In the genomic region with DNA sequence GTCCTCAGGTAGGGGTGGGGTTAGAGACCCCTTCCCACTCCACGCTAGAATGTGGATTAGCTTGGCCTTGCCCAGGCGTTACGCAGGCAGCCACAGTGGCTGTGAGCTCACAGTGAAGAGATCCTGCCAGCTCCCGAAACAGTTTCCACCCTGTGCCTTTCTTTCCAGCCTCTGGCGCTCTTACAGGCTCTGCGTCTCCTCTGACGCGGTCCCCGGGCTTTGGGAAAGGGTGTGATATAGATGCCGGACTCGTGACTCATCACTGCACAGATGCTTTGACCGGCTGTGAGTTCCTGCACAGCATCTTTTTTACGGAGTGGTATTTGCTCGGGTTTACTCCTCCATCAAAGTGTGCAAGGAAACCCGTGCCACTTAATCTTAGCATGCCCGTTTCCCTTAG, we compare ENCODE assay signal across 9 mouse cellular contexts. TPM values are rescaled to one million over a fixed set of nuclear protein-coding genes. Genes with fewer than 3 reads are reported as not detected.
A peak's percentile ranks its signal among the peaks of the same experiment; 100 is the strongest.
DNase-seq lines count a peak whose midpoint lies in the region; ATAC-seq and TF ChIP-seq lines count a peak whose summit lies in the region.
"Had no signal": no experiment of that assay in that cellular context is flagged by ENCODE, and none has a peak within 500 bp of the region (broad histone marks: within the 10 kb centered on the region; RNA-seq: fewer than 3 reads in every experiment).

No protein-coding gene starts in this region.

- no peak overlapping the region for H3K9ac ChIP-seq in heart, embryonic 11.5 days (ENCODE audit: low read depth, low read length)
- no peak overlapping the region for H3K9ac ChIP-seq in heart, postnatal 0 days (replicated peaks; ENCODE audit: low read depth, low read length)
- no peak overlapping the region for H3K9ac ChIP-seq in limb, embryonic 15.5 days
- no peak overlapping the region for H3K9ac ChIP-seq in lung, postnatal 0 days (replicated peaks; ENCODE audit: low read depth)

- TF ChIP-seq EP300 in heart, postnatal 0 days (IDR thresholded peaks at IDR 0.05; ENCODE audit: low read depth) = no peak
- TF ChIP-seq EP300 in lung, postnatal 0 days (IDR thresholded peaks at IDR 0.05) = no peak

- no peak overlapping the region for H3K4me3 ChIP-seq in heart, embryonic 11.5 days (ENCODE audit: low read depth, low read length)
- peak overlapping the region; percentile 50 for H3K4me3 ChIP-seq in brown adipose tissue, adult 24 weeks (ENCODE audit: insufficient read depth, low read depth, low read length)
- no peak overlapping the region for H3K4me3 ChIP-seq in heart, postnatal 0 days (ENCODE audit: low read depth, low read length)
- H3K4me3 ChIP-seq in limb, embryonic 15.5 days = no peak overlapping the region
- H3K4me3 ChIP-seq in lung, postnatal 0 days (ENCODE audit: low read depth, low read length) = no peak overlapping the region

- H3K36me3 ChIP-seq in heart, embryonic 11.5 days (ENCODE audit: control insufficient read depth, insufficient read depth, low read length) = 0 out of 2 replicates have a peak, but pooled peaks cover 2% of the 10 kb centered on the region
- H3K36me3 ChIP-seq in heart, postnatal 0 days (replicated peaks; ENCODE audit: control insufficient read depth, insufficient read depth, low read length) = no peaks in the 10 kb centered on the region
- H3K36me3 ChIP-seq in limb, embryonic 15.5 days = 0 out of 2 replicates have a peak, but pooled peaks cover 2% of the 10 kb centered on the region
- no peaks in the 10 kb centered on the region for H3K36me3 ChIP-seq in lung, postnatal 0 days (ENCODE audit: insufficient read depth, low read length)

- H3K9me3 ChIP-seq in heart, embryonic 11.5 days (replicated peaks; ENCODE audit: control insufficient read depth, low read length) = no peaks in the 10 kb centered on the region
- H3K9me3 ChIP-seq in heart, postnatal 0 days (replicated peaks; ENCODE audit: control insufficient read depth, low read length) = no peaks in the 10 kb centered on the region
- H3K9me3 ChIP-seq in limb, embryonic 15.5 days = no peaks in the 10 kb centered on the region
- no peaks in the 10 kb centered on the region for H3K9me3 ChIP-seq in lung, postnatal 0 days (ENCODE audit: low read length)

- H3K27ac ChIP-seq in heart, embryonic 11.5 days (ENCODE audit: low read depth, low read length) = no peak overlapping the region
- peak overlapping the region; percentile 93 for H3K27ac ChIP-seq in brown adipose tissue, adult 24 weeks (replicated peaks; ENCODE audit: low read depth, low read length)
- H3K27ac ChIP-seq in heart, postnatal 0 days (ENCODE audit: low read depth) = no peak overlapping the region
- peak overlapping the region; percentile 47 for H3K27ac ChIP-seq in limb, embryonic 15.5 days
- no peak overlapping the region for H3K27ac ChIP-seq in lung, postnatal 0 days (ENCODE audit: low read length)

- H3K27me3 ChIP-seq in heart, embryonic 11.5 days (ENCODE audit: control insufficient read depth, insufficient read depth, low read length) = no peaks in the 10 kb centered on the region
- no peaks in the 10 kb centered on the region for H3K27me3 ChIP-seq in heart, postnatal 0 days (ENCODE audit: control insufficient read depth, insufficient read depth, low read length)
- no peaks in the 10 kb centered on the region for H3K27me3 ChIP-seq in limb, embryonic 15.5 days
- no peaks in the 10 kb centered on the region for H3K27me3 ChIP-seq in lung, postnatal 0 days (replicated peaks; ENCODE audit: insufficient read depth, low read length)

- TF ChIP-seq CTCF in heart, postnatal 0 days (IDR thresholded peaks at IDR 0.05; ENCODE audit: low read depth) = no peak
- TF ChIP-seq CTCF in lung, postnatal 0 days (IDR thresholded peaks at IDR 0.05) = no peak

- DNase-seq in heart, adult 11 months = peak; percentile 97
- peak; percentile 25 for DNase-seq in heart, postnatal 0 days (ENCODE audit: low spot score)
- DNase-seq in embryo, embryonic 10 days (ENCODE audit: low spot score) = no peak
- DNase-seq in adrenal gland, adult 8-10 months = no peak
- no peak for DNase-seq in lung, postnatal 0 days (ENCODE audit: low spot score)
- DNase-seq: thymus, postnatal 36 days had no signal

- no peaks in the 10 kb centered on the region for H3K4me1 ChIP-seq in heart, embryonic 11.5 days (ENCODE audit: control insufficient read depth, insufficient read depth, low read length)
- no peaks in the 10 kb centered on the region; the same call in 1 of the 2 replicates for H3K4me1 ChIP-seq in brown adipose tissue, adult 24 weeks (ENCODE audit: control insufficient read depth, insufficient read depth, insufficient read length, low read length)
- no peaks in the 10 kb centered on the region for H3K4me1 ChIP-seq in heart, postnatal 0 days (ENCODE audit: control insufficient read depth, insufficient read depth)
- H3K4me1 ChIP-seq in limb, embryonic 15.5 days = 0 out of 2 replicates have a peak, but pooled peaks cover 2% of the 10 kb centered on the region
- H3K4me1 ChIP-seq in lung, postnatal 0 days (ENCODE audit: insufficient read depth, low read depth, low read length) = no peaks in the 10 kb centered on the region

- 79% methylated on average over 16 of the region's 16 CpGs for WGBS in heart, embryonic 11.5 days (ENCODE audit: insufficient replicate concordance)
- WGBS in heart, postnatal 0 days = 60% methylated on average over 16 of the region's 16 CpGs
- 54% methylated on average over 16 of the region's 16 CpGs for WGBS in limb, embryonic 15.5 days
- WGBS in lung, postnatal 0 days = 86% methylated on average over 16 of the region's 16 CpGs

- no peak for ATAC-seq in heart, embryonic 11.5 days (replicated peaks; ENCODE audit: insufficient number of reproducible peaks, low FRiP score, low TSS enrichment)
- peak; percentile 77 for ATAC-seq in heart, postnatal 0 days (ENCODE audit: insufficient read depth, low read depth)
- peak; percentile 61; the same call in 1 of the 2 replicates for ATAC-seq in limb, embryonic 15.5 days (ENCODE audit: insufficient number of reproducible peaks, low FRiP score, low TSS enrichment, low read depth)
- ATAC-seq in lung, postnatal 0 days = no peak

- no peak overlapping the region for H3K4me2 ChIP-seq in heart, embryonic 11.5 days
- no peak overlapping the region for H3K4me2 ChIP-seq in heart, postnatal 0 days (ENCODE audit: low read depth, low read length)
- 0 out of 2 replicates have a peak overlapping the region, but pooled peaks have one; percentile 7 for H3K4me2 ChIP-seq in limb, embryonic 15.5 days
- H3K4me2 ChIP-seq in lung, postnatal 0 days (replicated peaks; ENCODE audit: low read depth, low read length) = no peak overlapping the region

RNA-seq across cellular contexts. Expression of gene Frrs1, which starts 46.6 kb away (rescaled TPM):
- polyA plus RNA-seq in heart, embryonic 11.5 days (2014; fragmentation: Nextera tagmentation; extraction: Ambion mirVana) = 26.7 and 26.8 TPM in 2 replicates
- 5.1 and 8.2 TPM in 2 replicates for polyA plus RNA-seq in brown adipose tissue, adult 24 weeks (2012; ENCODE audit: insufficient read depth, insufficient read length, missing spikeins)
- total RNA-seq in heart, postnatal 0 days (2014; rRNA removed; ENCODE audit: low replicate concordance) = 3.2 and 4.4 TPM in 2 replicates
- 9.8 and 9.9 TPM in 2 replicates for polyA plus RNA-seq in heart, postnatal 0 days (2015; fragmentation: Nextera tagmentation; extraction: Ambion mirVana)
- 12.6 and 15.6 TPM in 2 replicates for polyA plus RNA-seq in limb, embryonic 15.5 days (2015; fragmentation: Nextera tagmentation; extraction: Ambion mirVana)
- 10 to 100 TPM in 2 of 4 experiments, 1 to 10 TPM in 2; 6.2 to 25.3 (median 16.2) TPM for total RNA-seq in adrenal gland, adult 8-10 months (2022)
- 5.6 and 6.0 TPM in 2 replicates for polyA plus RNA-seq in lung, postnatal 0 days (2015; fragmentation: Nextera tagmentation; extraction: Ambion mirVana)

Comparison
In these comparisons a context has a peak if more than half of its experiments do, and no peak if none do; other contexts are left out.
1. ATAC-seq: peak in heart, postnatal 0 days (single experiment) and limb, embryonic 15.5 days (single experiment); none in heart, embryonic 11.5 days (single experiment) and lung, postnatal 0 days (single experiment).
2. DNase-seq: peak in heart, adult 11 months (single experiment) and heart, postnatal 0 days (single experiment); none in embryo, embryonic 10 days (single experiment), adrenal gland, adult 8-10 months (single experiment) and lung, postnatal 0 days (single experiment).
3. H3K27ac ChIP-seq: peak in brown adipose tissue, adult 24 weeks (single experiment) and limb, embryonic 15.5 days (single experiment); none in heart, embryonic 11.5 days (single experiment), heart, postnatal 0 days (single experiment) and lung, postnatal 0 days (single experiment).